Mouse (Mus musculus) kidney, adult 2 months (tissue): ENCODE results near the gene Tmem256. TPM values are rescaled to one million over a fixed set of nuclear protein-coding genes. Genes with fewer than 3 reads are reported as not detected.
"Not testable (repeated sequence)": the region's sequence is repeated elsewhere in the genome, so short reads cannot be mapped to it uniquely, and the experiment has no call there.

Experiments used
- DNase-seq: peaks from one replicate; pipeline ENCODE4 v3.0.0; 2021
- H3K27ac ChIP-seq: fragments of 200-500 bp; 2 replicates; pipeline ENCODE4 v1.5.1; 2012; ENCODE audit warnings: low read depth, low read length, control low read depth, inconsistent platforms; ENCODE audit not compliant: insufficient read depth
- H3K27me3 ChIP-seq: fragments of 200-500 bp; replicated peaks from 2 replicates; pipeline ENCODE4 v1.6.1; 2012; ENCODE audit warnings: mild to moderate bottlenecking, moderate library complexity, low read length, inconsistent platforms; ENCODE audit not compliant: control insufficient read depth, insufficient read depth
- H3K36me3 ChIP-seq: fragments of 200-500 bp; 2 replicates; pipeline ENCODE4 v1.6.1; 2012; ENCODE audit warnings: mild to moderate bottlenecking, moderate library complexity, low read length, inconsistent platforms; ENCODE audit not compliant: control insufficient read depth, insufficient read depth
- H3K4me1 ChIP-seq: fragments of 200-500 bp; 2 replicates; pipeline ENCODE4 v1.6.1; 2011; ENCODE audit warnings: low read length; ENCODE audit not compliant: control insufficient read depth, insufficient read depth
- H3K4me3 ChIP-seq: fragments of 200-500 bp; 2 replicates; pipeline ENCODE4 v1.5.1; 2011; ENCODE audit warnings: mild to moderate bottlenecking, low read depth, low read length, control low read depth; ENCODE audit not compliant: insufficient read depth
- CTCF ChIP-seq: fragments of 200-500 bp; conservative IDR thresholded peaks from 2 replicates; pipeline ENCODE4 v1.5.1; 2011; ENCODE audit warnings: low read depth, mild to moderate bottlenecking, control low read depth, low read length, moderate library complexity, mixed read lengths; ENCODE audit not compliant: insufficient read depth, insufficient read length
- POLR2A ChIP-seq: fragments of 200-500 bp; IDR thresholded peaks from one replicate; pipeline ENCODE4 v1.6.1; 2011; ENCODE audit warnings: low read depth, low read length, control low read depth
- WGBS: fragments of 180-500 bp; shearing (Covaris S2); methylation state at CpG from one replicate; pipeline ENCODE4 v1.1.7; 2018; 5-methylcytosine and 5-hydroxymethylcytosine counted together
- polyA plus RNA-seq: library from polyadenylated mRNA; depleted of rRNA; stranded (reverse); fragments of >200 nt; gene quantifications from 2 replicates; pipeline ENCODE4 v1.2.3, GENCODE M21; 2012

Tmem256 gene
- polyA plus RNA-seq, 1 experiment, result 551 TPM

DNA sequence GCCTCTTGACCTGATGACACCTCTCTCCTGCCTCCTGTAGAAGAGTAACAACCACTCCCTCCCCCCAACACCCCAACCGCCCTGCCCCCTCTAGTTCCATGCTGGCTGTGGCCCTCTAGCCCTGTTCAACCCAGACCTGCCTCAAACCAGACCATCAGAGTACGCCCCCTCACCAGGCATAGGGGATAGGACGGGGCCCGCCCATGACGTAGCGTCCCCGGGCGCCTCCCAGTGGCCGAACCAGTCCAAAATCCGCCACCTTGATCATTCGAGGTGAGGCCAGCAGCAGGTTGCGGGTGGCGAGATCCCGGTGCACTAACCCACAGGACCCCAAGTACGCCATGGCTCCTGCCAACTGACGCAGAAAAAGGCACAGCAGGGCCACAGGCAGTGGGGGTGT lies 17.0 kb downstream of the Tmem256 start:
- peak; percentile 37 for DNase-seq
- Histone ChIP-seq H3K4me3 (no peak overlapping the region), H3K36me3 (no peaks in the 10 kb centered on the region), H3K27ac (no peak overlapping the region), H3K27me3 (no peaks in the 10 kb centered on the region), H3K4me1 (no peaks in the 10 kb centered on the region; the same call in 1 of the 2 replicates)
- TF ChIP-seq POLR2A, result no peak
- peak; percentile 42 for TF ChIP-seq CTCF
- 39% methylated on average over 16 of the region's 16 CpGs for WGBS

DNA sequence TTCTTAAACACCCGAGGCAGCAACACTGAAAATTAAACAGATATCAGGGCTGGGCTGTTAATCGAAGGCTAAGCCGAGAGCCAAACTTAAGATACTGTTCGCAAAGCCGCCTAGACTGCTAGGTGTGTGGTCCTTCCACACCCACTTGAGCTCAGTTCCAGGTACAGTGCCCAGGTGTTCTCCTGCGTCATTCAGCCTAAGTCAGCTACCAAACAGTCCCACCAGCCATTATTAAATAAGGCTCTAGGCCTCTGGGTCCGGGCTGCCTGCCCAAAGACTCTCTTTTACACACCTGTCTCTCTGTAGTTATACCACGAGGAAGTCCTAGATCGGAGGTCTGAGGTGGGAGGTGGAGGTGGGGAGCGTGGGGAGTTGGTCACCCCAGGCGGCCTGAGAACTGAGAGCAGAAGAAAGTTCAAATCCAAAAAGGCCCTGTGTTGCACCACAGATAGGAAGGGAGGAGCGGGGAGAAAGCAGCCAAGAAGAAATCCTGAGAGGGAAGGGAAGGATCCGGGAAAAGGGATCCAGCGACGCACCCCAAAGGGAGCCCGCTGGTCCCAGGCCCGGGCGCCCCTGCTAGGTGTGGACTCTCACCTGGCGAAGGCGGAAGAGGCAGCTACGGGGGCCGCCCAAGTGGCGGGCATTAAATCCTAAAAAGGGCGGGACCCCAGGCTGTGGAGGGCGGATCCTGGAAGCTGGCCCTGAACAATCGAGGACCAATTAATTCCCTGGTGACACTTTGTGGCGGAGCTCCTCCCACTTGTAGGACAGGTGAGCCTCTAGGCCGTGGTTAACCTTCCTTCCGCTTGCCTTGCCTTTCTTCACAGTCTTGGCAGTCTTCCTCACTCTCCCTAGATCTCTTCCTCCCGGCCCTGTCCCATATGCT lies 20.0 kb downstream of the Tmem256 start, which contains the start of gene Tnk1:
TSS of gene Tnk1 (minus strand) at position 618 of the 886 bp plus-strand sequence.
- no peaks in the 10 kb centered on the region for H3K36me3 ChIP-seq
- H3K27ac ChIP-seq, result peak within 1 kb of the TSS; percentile 75
- no peaks in the 10 kb centered on the region; the same call in 1 of the 2 replicates for H3K4me1 ChIP-seq
- H3K4me3 ChIP-seq, result peak within 1 kb of the TSS; percentile 46
- 27% methylated on average over 30 of the region's 30 CpGs for WGBS
- peak; percentile 80 for DNase-seq
- TF ChIP-seq POLR2A, result no peak
- no peak for TF ChIP-seq CTCF
- no peaks in the 10 kb centered on the region for H3K27me3 ChIP-seq

DNA sequence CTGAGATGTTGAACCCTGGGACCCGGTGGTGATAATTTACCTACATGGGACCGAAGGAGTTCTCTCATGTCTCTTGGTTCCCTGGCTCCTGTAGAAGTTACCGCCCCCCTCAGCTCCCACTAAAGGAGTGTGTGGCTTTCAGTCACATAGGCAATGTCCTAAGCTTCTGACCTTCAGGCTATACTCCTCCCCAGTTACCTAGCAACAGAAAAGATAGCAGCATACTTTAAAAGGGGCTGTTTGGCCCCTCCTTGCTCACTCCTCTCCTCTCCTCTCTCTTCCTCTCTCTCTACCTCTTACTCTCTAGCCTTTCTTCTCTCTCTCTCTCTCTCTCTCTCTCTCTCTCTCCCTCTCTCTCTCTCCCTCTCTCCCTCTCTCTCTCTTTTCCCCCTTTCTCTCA lies 25.4 kb downstream of the Tmem256 start:
- H3K27ac ChIP-seq, H3K36me3 ChIP-seq, H3K4me3 ChIP-seq, H3K27me3 ChIP-seq, DNase-seq, H3K4me1 ChIP-seq: not testable (repeated sequence)
- WGBS, result 66% methylated on average over 3 of the region's 3 CpGs

DNA sequence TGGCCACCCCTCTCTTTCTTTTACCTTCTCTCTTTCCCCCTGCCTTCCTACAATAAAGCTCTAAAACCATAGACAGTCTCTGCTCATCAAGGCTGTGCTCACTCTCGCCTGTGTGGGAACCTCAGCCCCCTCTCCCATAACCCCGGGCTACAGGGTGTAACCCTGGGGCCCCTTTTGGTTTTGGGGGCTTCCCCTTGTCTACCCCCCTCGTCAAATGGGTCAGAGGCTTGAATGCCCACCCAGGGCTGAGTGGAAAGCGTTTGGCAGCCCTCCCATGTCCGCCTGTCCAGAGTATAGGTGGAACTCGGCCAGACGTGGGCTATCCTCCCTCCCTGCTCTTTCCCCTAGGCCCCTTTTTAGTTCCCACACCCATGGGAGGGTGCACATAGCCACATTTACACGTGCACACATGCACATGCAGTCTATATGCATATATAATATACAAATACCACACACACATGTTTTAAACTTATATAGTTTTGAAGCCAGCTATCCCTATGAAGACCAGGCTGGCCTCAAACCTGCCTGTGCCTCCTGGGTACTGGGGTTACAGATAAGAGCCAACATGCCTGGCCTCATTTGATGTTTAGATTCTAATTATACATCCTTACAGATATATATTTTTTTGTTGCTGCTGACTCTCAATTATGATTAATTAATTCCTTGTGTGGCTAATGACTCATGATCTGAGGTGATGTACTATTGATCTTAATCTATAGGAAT lies 26.0 kb downstream of the Tmem256 start:
- Histone ChIP-seq H3K4me3 (no peak overlapping the region), H3K4me1 (no peaks in the 10 kb centered on the region), H3K27ac (no peak overlapping the region), H3K36me3 (no peaks in the 10 kb centered on the region), H3K27me3 (no peaks in the 10 kb centered on the region)
- TF ChIP-seq CTCF (no peak), POLR2A (no peak)
- WGBS, result 51% methylated on average over 8 of the region's 8 CpGs
- DNase-seq, result no peak

DNA sequence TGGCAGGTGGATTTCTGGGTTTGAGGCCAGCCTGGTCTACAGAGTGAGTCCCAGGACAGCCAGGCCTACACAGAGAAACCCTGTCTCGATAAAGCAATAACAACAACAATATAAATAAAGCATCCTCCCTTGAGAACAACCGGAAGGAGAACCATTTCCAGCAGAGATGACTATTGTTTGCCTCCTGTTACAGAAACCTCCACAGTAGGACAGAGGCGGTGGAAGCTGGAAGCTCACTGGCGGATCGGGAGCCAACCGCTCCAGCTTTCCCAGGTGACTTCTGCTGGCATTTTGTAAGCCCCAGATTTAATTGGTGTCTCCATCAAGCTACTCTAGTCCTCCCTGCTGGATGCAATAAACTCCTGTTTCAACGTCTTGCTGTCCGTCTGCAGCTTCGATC lies 27.2 kb downstream of the Tmem256 start:
- no peak for DNase-seq
- Histone ChIP-seq H3K4me1 (no peaks in the 10 kb centered on the region), H3K4me3 (no peak overlapping the region), H3K36me3 (no peaks in the 10 kb centered on the region), H3K27ac (no peak overlapping the region), H3K27me3 (no peaks in the 10 kb centered on the region)
- WGBS, result 84% methylated on average over 9 of the region's 9 CpGs
- no peak for TF ChIP-seq CTCF
- TF ChIP-seq POLR2A, result no peak

DNA sequence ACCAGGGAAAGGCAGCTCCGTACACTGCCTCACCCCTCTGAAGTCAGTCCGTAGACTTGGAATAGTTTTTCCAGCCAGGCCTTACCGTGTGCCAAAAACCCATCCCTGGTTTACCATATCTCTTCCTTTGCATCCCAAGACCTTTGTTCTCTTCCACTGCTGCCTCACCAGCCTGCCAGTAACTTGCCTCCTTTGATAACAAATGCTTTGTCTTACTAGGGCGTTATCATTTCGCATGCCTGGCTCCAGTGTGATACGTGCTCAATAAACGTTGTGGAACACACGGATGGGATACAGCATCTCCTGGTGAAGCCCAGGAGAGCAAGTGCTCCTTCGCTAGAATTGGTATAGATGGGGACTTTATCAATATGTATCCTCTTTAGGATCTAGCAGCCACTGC lies 29.0 kb downstream of the Tmem256 start:
- Histone ChIP-seq H3K4me3 (no peak overlapping the region), H3K4me1 (no peaks in the 10 kb centered on the region), H3K36me3 (no peaks in the 10 kb centered on the region), H3K27ac (no peak overlapping the region), H3K27me3 (no peaks in the 10 kb centered on the region)
- DNase-seq, result no peak
- WGBS, result 79% methylated on average over 9 of the region's 9 CpGs
- no peak for TF ChIP-seq POLR2A
- TF ChIP-seq CTCF, result no peak
